Mouse (Mus musculus) cerebellum, adult (tissue): ENCODE results near the gene Fign.

Source experiments
- ATAC-seq: cut with Nextera tagmentation; 2 replicates; pipeline ENCODE4 v1.9.2; 2017; ENCODE audit warnings: mild to moderate bottlenecking, moderate library complexity, mixed read lengths; ENCODE audit not compliant: insufficient number of reproducible peaks, low FRiP score, low TSS enrichment

Gene Fign

GRCm38 (mm10) chr2:64069950-64070695, 27.7 kb downstream of the Fign start:
- no peak for ATAC-seq

GRCm38 (mm10) chr2:64065511-64065910, 32.3 kb downstream of the Fign start:
- no peak for ATAC-seq

GRCm38 (mm10) chr2:64059477-64059876, 38.4 kb downstream of the Fign start:
- ATAC-seq = no peak

GRCm38 (mm10) chr2:64048142-64048541, 49.7 kb downstream of the Fign start:
- ATAC-seq = no peak

- ATAC-seq = no peak
Measured at GRCm38 (mm10) chr2:64043099-64043498, 54.7 kb downstream of the Fign start.

- no peak for ATAC-seq
Measured at GRCm38 (mm10) chr2:64035393-64035792, 62.4 kb downstream of the Fign start.

- ATAC-seq = no peak
Measured at GRCm38 (mm10) chr2:64033871-64034270, 64.0 kb downstream of the Fign start.

- no peak for ATAC-seq
Measured at GRCm38 (mm10) chr2:64025961-64026360, 71.9 kb downstream of the Fign start.

- ATAC-seq = no peak
Measured at GRCm38 (mm10) chr2:63994304-63995023, 103.4 kb downstream of the Fign start.

- ATAC-seq = no peak
Measured at GRCm38 (mm10) chr2:63985426-63985825, 112.4 kb downstream of the Fign start.

- no peak for ATAC-seq
Measured at GRCm38 (mm10) chr2:63982351-63982751, 115.5 kb downstream of the Fign start.

- no peak for ATAC-seq
Measured at GRCm38 (mm10) chr2:63981449-63981848, 116.4 kb downstream of the Fign start.

- no peak for ATAC-seq
Measured at GRCm38 (mm10) chr2:63969633-63970032, 128.2 kb downstream of the Fign start.

GRCm38 (mm10) chr2:63931041-63931440, 166.8 kb downstream of the Fign start:
- no peak for ATAC-seq

- no peak for ATAC-seq
Measured at GRCm38 (mm10) chr2:63926481-63927097, 171.2 kb downstream of the Fign start.

- ATAC-seq = no peak
Measured at GRCm38 (mm10) chr2:63925721-63926235, 172.1 kb downstream of the Fign start.
